Mouse (Mus musculus) lung, adult 2 months (tissue): ENCODE results near the gene Dnajc9.

Experiments
- CTCF ChIP-seq: fragments of 200-500 bp; IDR thresholded peaks from 2 replicates; pipeline ENCODE4 v1.5.1; 2011; ENCODE audit warnings: mild to moderate bottlenecking, low read length, control low read depth; ENCODE audit not compliant: insufficient read depth
- POLR2A ChIP-seq: fragments of 200-500 bp; IDR thresholded peaks from 2 replicates; pipeline ENCODE4 v1.6.1; 2011; ENCODE audit warnings: low read depth, mild to moderate bottlenecking, control low read depth, low read length, borderline replicate concordance; ENCODE audit errors: extremely low read depth

- TF ChIP-seq CTCF (no peak), POLR2A (no peak)
These were observed 42.8 kb downstream of the Dnajc9 start for GRCm38 (mm10) chr14:20345885-20346284.
